Mouse (Mus musculus): ENCODE measurements around the gene Pacrg. TPM values are rescaled to one million over a fixed set of nuclear protein-coding genes. Genes with fewer than 3 reads are reported as not detected.

Gene Pacrg
- polyA plus RNA-seq, 1 experiment from 2014 or later: 8.9 TPM

- Histone ChIP-seq H3K4me2 (replicated peaks) (no peak overlapping the region), H3K27me3 (0 out of 2 replicates have a peak, but pooled peaks cover 2% of the 10 kb centered on the region), H3K9ac (replicated peaks) (no peak overlapping the region), H3K4me1 (replicated peaks) (peaks cover 8% of the 10 kb centered on the region; the same call in 1 of the 2 replicates), H3K9me3 (no peaks in the 10 kb centered on the region), H3K27ac (no peak overlapping the region), H3K4me3 (replicated peaks) (no peak overlapping the region), H3K36me3 (no peaks in the 10 kb centered on the region)
- no peak for ATAC-seq
- WGBS: 94% methylated on average over 7 of the region's 7 CpGs
These were observed 277.2 kb downstream of the Pacrg start for GRCm38 (mm10) chr17:10562871-10563270.

GRCm38 (mm10) chr17:10560053-10560452 is 280.1 kb downstream of the Pacrg start:
- Histone ChIP-seq H3K27me3 (0 out of 2 replicates have a peak, but pooled peaks cover 2% of the 10 kb centered on the region), H3K27ac (no peak overlapping the region), H3K4me1 (replicated peaks) (peaks cover 8% of the 10 kb centered on the region; the same call in 1 of the 2 replicates), H3K9me3 (no peaks in the 10 kb centered on the region), H3K36me3 (no peaks in the 10 kb centered on the region), H3K4me2 (replicated peaks) (no peak overlapping the region), H3K4me3 (replicated peaks) (no peak overlapping the region), H3K9ac (replicated peaks) (no peak overlapping the region)
- 27% methylated on average over 3 of the region's 3 CpGs for WGBS
- no peak for ATAC-seq

- H3K9ac ChIP-seq (replicated peaks): no peak overlapping the region
- H3K27me3 ChIP-seq: 0 out of 2 replicates have a peak, but pooled peaks cover 2% of the 10 kb centered on the region
- no peak overlapping the region for H3K4me3 ChIP-seq (replicated peaks)
- H3K9me3 ChIP-seq: no peaks in the 10 kb centered on the region
- H3K4me2 ChIP-seq (replicated peaks): no peak overlapping the region
- peaks cover 8% of the 10 kb centered on the region; the same call in 1 of the 2 replicates for H3K4me1 ChIP-seq (replicated peaks)
- WGBS: 83% methylated on average over 8 of the region's 8 CpGs
- H3K36me3 ChIP-seq: no peaks in the 10 kb centered on the region
- H3K27ac ChIP-seq: no peak overlapping the region
- ATAC-seq: no peak
These were observed 281.4 kb downstream of the Pacrg start for GRCm38 (mm10) chr17:10558671-10559070.

GRCm38 (mm10) chr17:10552295-10553056 is 287.6 kb downstream of the Pacrg start:
- H3K9me3 ChIP-seq: no peaks in the 10 kb centered on the region
- 95% methylated on average over 16 of the region's 16 CpGs for WGBS
- no peak for ATAC-seq
- no peak overlapping the region for H3K4me3 ChIP-seq (replicated peaks)
- H3K4me1 ChIP-seq (replicated peaks): no peaks in the 10 kb centered on the region
- no peak overlapping the region for H3K4me2 ChIP-seq (replicated peaks)
- no peaks in the 10 kb centered on the region for H3K36me3 ChIP-seq
- H3K27ac ChIP-seq: no peak overlapping the region
- 0 out of 2 replicates have a peak, but pooled peaks cover 6% of the 10 kb centered on the region for H3K27me3 ChIP-seq
- H3K9ac ChIP-seq (replicated peaks): no peak overlapping the region

- no peak for ATAC-seq
These were observed 289.2 kb downstream of the Pacrg start for GRCm38 (mm10) chr17:10550781-10551520.

GRCm38 (mm10) chr17:10549825-10550224 is 290.3 kb downstream of the Pacrg start:
- no peak for ATAC-seq
- 85% methylated on average over 3 of the region's 3 CpGs for WGBS
- Histone ChIP-seq H3K27me3 (0 out of 2 replicates have a peak, but pooled peaks cover 6% of the 10 kb centered on the region), H3K27ac (no peak overlapping the region), H3K9ac (replicated peaks) (no peak overlapping the region), H3K4me3 (replicated peaks) (no peak overlapping the region), H3K36me3 (no peaks in the 10 kb centered on the region), H3K9me3 (no peaks in the 10 kb centered on the region), H3K4me2 (replicated peaks) (no peak overlapping the region), H3K4me1 (replicated peaks) (no peaks in the 10 kb centered on the region)

More at GRCm38 (mm10) chr17:10550781-10551520, 289.2 kb downstream of the Pacrg start:
- H3K27ac ChIP-seq: no peak overlapping the region
- no peaks in the 10 kb centered on the region for H3K9me3 ChIP-seq
- no peaks in the 10 kb centered on the region for H3K4me1 ChIP-seq (replicated peaks)
- H3K4me2 ChIP-seq (replicated peaks): no peak overlapping the region
- no peaks in the 10 kb centered on the region for H3K36me3 ChIP-seq
- WGBS: 70% methylated on average over 15 of the region's 15 CpGs
- 0 out of 2 replicates have a peak, but pooled peaks cover 6% of the 10 kb centered on the region for H3K27me3 ChIP-seq
- no peak overlapping the region for H3K9ac ChIP-seq (replicated peaks)
- no peak overlapping the region for H3K4me3 ChIP-seq (replicated peaks)

GRCm38 (mm10) chr17:10548969-10549368 is 291.1 kb downstream of the Pacrg start:
- Histone ChIP-seq H3K27me3 (0 out of 2 replicates have a peak, but pooled peaks cover 6% of the 10 kb centered on the region), H3K4me2 (replicated peaks) (no peak overlapping the region), H3K4me3 (replicated peaks) (no peak overlapping the region), H3K9me3 (no peaks in the 10 kb centered on the region), H3K9ac (replicated peaks) (no peak overlapping the region), H3K36me3 (no peaks in the 10 kb centered on the region), H3K27ac (no peak overlapping the region), H3K4me1 (replicated peaks) (no peaks in the 10 kb centered on the region)
- 83% methylated on average over 4 of the region's 4 CpGs for WGBS
- no peak for ATAC-seq

GRCm38 (mm10) chr17:10540772-10541171 is 299.3 kb downstream of the Pacrg start:
- Histone ChIP-seq H3K4me2 (replicated peaks) (no peak overlapping the region), H3K4me3 (replicated peaks) (no peak overlapping the region), H3K9ac (replicated peaks) (no peak overlapping the region), H3K27me3 (no peaks in the 10 kb centered on the region), H3K27ac (no peak overlapping the region), H3K36me3 (no peaks in the 10 kb centered on the region), H3K4me1 (replicated peaks) (no peaks in the 10 kb centered on the region), H3K9me3 (no peaks in the 10 kb centered on the region)
- ATAC-seq: no peak
- WGBS: 87% methylated on average over 2 of the region's 2 CpGs

GRCm38 (mm10) chr17:10534206-10534605 is 305.9 kb downstream of the Pacrg start:
- Histone ChIP-seq H3K36me3 (no peaks in the 10 kb centered on the region), H3K9ac (replicated peaks) (no peak overlapping the region), H3K4me3 (replicated peaks) (no peak overlapping the region), H3K4me1 (replicated peaks) (peaks cover 15% of the 10 kb centered on the region; the same call in 1 of the 2 replicates), H3K9me3 (no peaks in the 10 kb centered on the region), H3K27ac (peak overlapping the region; percentile 49), H3K4me2 (replicated peaks) (no peak overlapping the region), H3K27me3 (no peaks in the 10 kb centered on the region)
- WGBS: 55% methylated on average over 8 of the region's 8 CpGs
- ATAC-seq: 0 out of 2 replicates have a peak, but pooled peaks have one; percentile 30

GRCm38 (mm10) chr17:10533461-10533860 is 306.6 kb downstream of the Pacrg start:
- H3K4me2 ChIP-seq (replicated peaks): no peak overlapping the region

GRCm38 (mm10) chr17:10531024-10531423 is 309.1 kb downstream of the Pacrg start:
- Histone ChIP-seq H3K27ac (no peak overlapping the region), H3K27me3 (no peaks in the 10 kb centered on the region), H3K4me1 (replicated peaks) (peaks cover 15% of the 10 kb centered on the region; the same call in 1 of the 2 replicates), H3K9ac (replicated peaks) (no peak overlapping the region), H3K4me2 (replicated peaks) (no peak overlapping the region), H3K9me3 (no peaks in the 10 kb centered on the region), H3K4me3 (replicated peaks) (no peak overlapping the region), H3K36me3 (no peaks in the 10 kb centered on the region)
- 26% methylated on average over 8 of the region's 8 CpGs for WGBS
- 0 out of 2 replicates have a peak, but pooled peaks have one; percentile 50 for ATAC-seq

More at GRCm38 (mm10) chr17:10533461-10533860, 306.6 kb downstream of the Pacrg start:
- no peaks in the 10 kb centered on the region for H3K36me3 ChIP-seq
- H3K9ac ChIP-seq (replicated peaks): no peak overlapping the region
- H3K4me3 ChIP-seq (replicated peaks): no peak overlapping the region
- no peaks in the 10 kb centered on the region for H3K27me3 ChIP-seq
- WGBS: 86% methylated on average over 7 of the region's 7 CpGs
- H3K9me3 ChIP-seq: no peaks in the 10 kb centered on the region
- no peak overlapping the region for H3K27ac ChIP-seq
- no peak for ATAC-seq
- peaks cover 15% of the 10 kb centered on the region; the same call in 1 of the 2 replicates for H3K4me1 ChIP-seq (replicated peaks)
